Mouse (Mus musculus) embryonic facial prominence, embryonic 13.5 days (tissue): ENCODE measurements around the gene Slc2a2. TPM values are rescaled to one million over a fixed set of nuclear protein-coding genes. Genes with fewer than 3 reads are reported as not detected.

Source experiments
- ATAC-seq: fragments of 200-750 bp; cut with Nextera tagmentation; 2 replicates; pipeline ENCODE4 v1.8.0; 2017; ENCODE audit warnings: low read depth; ENCODE audit not compliant: insufficient number of reproducible peaks, insufficient read depth, low FRiP score, low TSS enrichment
- H3K27ac ChIP-seq: fragments of 300-500 bp; sonication (generic); 2 replicates; pipeline ENCODE4 v1.5.1; 2015; ENCODE audit warnings: moderate library complexity, mild to moderate bottlenecking, inconsistent platforms
- H3K27me3 ChIP-seq: fragments of 300-500 bp; sonication (generic); 2 replicates; pipeline ENCODE4 v1.6.1; 2015; ENCODE audit warnings: mild to moderate bottlenecking, inconsistent platforms
- H3K36me3 ChIP-seq: fragments of 300-500 bp; sonication (generic); 2 replicates; pipeline ENCODE4 v1.6.1; 2015; ENCODE audit warnings: mild to moderate bottlenecking, inconsistent platforms
- H3K4me1 ChIP-seq: fragments of 300-500 bp; sonication (generic); 2 replicates; pipeline ENCODE4 v1.6.1; 2015; ENCODE audit warnings: inconsistent platforms
- H3K4me2 ChIP-seq: fragments of 300-500 bp; sonication (generic); 2 replicates; pipeline ENCODE4 v1.6.1; 2015; ENCODE audit warnings: moderate library complexity, mild to moderate bottlenecking, inconsistent platforms
- H3K4me3 ChIP-seq: fragments of 300-500 bp; sonication (generic); 2 replicates; pipeline ENCODE4 v1.5.1; 2015; ENCODE audit warnings: mild to moderate bottlenecking, inconsistent platforms
- H3K9ac ChIP-seq: fragments of 300-500 bp; sonication (generic); 2 replicates; pipeline ENCODE4 v1.6.1; 2015; ENCODE audit warnings: mild to moderate bottlenecking, inconsistent platforms
- H3K9me3 ChIP-seq: fragments of 300-500 bp; sonication (generic); 2 replicates; pipeline ENCODE4 v1.6.1; 2016; ENCODE audit warnings: inconsistent platforms
- WGBS: fragments of 180-500 bp; shearing (Covaris S2); methylation state at CpG from one replicate; pipeline ENCODE4 v1.1.7; 2015; ENCODE audit warnings: mixed read lengths; 5-methylcytosine and 5-hydroxymethylcytosine counted together
- polyA plus RNA-seq: library from polyadenylated mRNA; unstranded; fragments of >200 nt; fragmentation: Nextera tagmentation; extraction: Ambion mirVana; gene quantifications from 2 replicates; pipeline ENCODE4 v1.2.1, GENCODE M21; 2015

Slc2a2 gene
- 0.07 and 0.51 TPM in 2 replicates for polyA plus RNA-seq

- WGBS: 87% methylated on average over 2 of the region's 2 CpGs
- Histone ChIP-seq H3K4me2 (no peak within 1 kb of the TSS), H3K4me1 (no peaks in the 10 kb centered on the region), H3K27ac (no peak within 1 kb of the TSS), H3K9ac (no peak within 1 kb of the TSS), H3K9me3 (no peaks in the 10 kb centered on the region), H3K4me3 (no peak within 1 kb of the TSS), H3K27me3 (no peaks in the 10 kb centered on the region), H3K36me3 (no peaks in the 10 kb centered on the region)
- no peak for ATAC-seq
Observed at GRCm38 (mm10) chr3:28697797-28698196, at the start of gene Slc2a2. Slc2a2 (plus strand) TSS chr3:28697903.

- no peaks in the 10 kb centered on the region for H3K27me3 ChIP-seq
- H3K4me2 ChIP-seq: no peak overlapping the region
- no peak overlapping the region for H3K27ac ChIP-seq
- WGBS: 62% methylated on average over 3 of the region's 3 CpGs
- H3K4me1 ChIP-seq: no peaks in the 10 kb centered on the region
- no peaks in the 10 kb centered on the region for H3K9me3 ChIP-seq
- no peak overlapping the region for H3K9ac ChIP-seq
- no peak overlapping the region for H3K4me3 ChIP-seq
- no peaks in the 10 kb centered on the region for H3K36me3 ChIP-seq
- no peak for ATAC-seq
Observed at GRCm38 (mm10) chr3:28652574-28652973, 45.1 kb upstream of the Slc2a2 start.

- H3K27me3 ChIP-seq: no peaks in the 10 kb centered on the region
- H3K4me1 ChIP-seq: no peaks in the 10 kb centered on the region
- no peak overlapping the region for H3K4me2 ChIP-seq
- no peaks in the 10 kb centered on the region for H3K36me3 ChIP-seq
- H3K9ac ChIP-seq: no peak overlapping the region
- no peak for ATAC-seq
- no peak overlapping the region for H3K27ac ChIP-seq
- 82% methylated on average over 3 of the region's 3 CpGs for WGBS
- H3K4me3 ChIP-seq: no peak overlapping the region
- no peaks in the 10 kb centered on the region for H3K9me3 ChIP-seq
Observed at GRCm38 (mm10) chr3:28653043-28653442, 44.7 kb upstream of the Slc2a2 start.

- H3K4me3 ChIP-seq: no peak overlapping the region
- no peak overlapping the region for H3K27ac ChIP-seq
- no peak overlapping the region for H3K9ac ChIP-seq
- no peak overlapping the region for H3K4me2 ChIP-seq
- no peaks in the 10 kb centered on the region for H3K9me3 ChIP-seq
- no peaks in the 10 kb centered on the region for H3K4me1 ChIP-seq
- no peaks in the 10 kb centered on the region for H3K27me3 ChIP-seq
- no peak for ATAC-seq
- no peaks in the 10 kb centered on the region for H3K36me3 ChIP-seq
Observed at GRCm38 (mm10) chr3:28654740-28655139, 43.0 kb upstream of the Slc2a2 start.

DNA sequence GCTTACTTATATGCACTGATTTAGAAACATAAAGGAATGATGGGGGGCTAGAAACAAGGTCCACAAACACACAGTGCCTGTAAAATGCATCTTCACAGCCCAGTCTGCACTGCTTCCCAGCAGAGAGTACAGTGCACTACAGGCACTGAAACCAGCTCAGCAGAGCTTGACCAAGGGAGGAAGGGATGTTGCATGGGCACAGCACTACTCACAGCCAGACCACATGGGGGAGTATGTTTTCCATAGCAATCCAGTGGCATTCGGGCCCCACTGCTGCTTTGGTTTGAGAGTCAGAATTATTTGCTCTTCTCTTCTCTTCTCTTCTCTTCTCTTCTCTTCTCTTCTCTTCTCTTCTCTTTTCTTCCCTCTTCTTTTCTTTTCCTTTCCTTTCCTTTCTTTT lies 39.4 kb upstream of the Slc2a2 start:
- H3K36me3 ChIP-seq: no peaks in the 10 kb centered on the region

GRCm38 (mm10) chr3:28680851-28681250 lies 16.9 kb upstream of the Slc2a2 start:
- WGBS: 78% methylated on average over 7 of the region's 7 CpGs
- Histone ChIP-seq H3K27me3 (no peaks in the 10 kb centered on the region), H3K9me3 (no peaks in the 10 kb centered on the region), H3K4me1 (no peaks in the 10 kb centered on the region), H3K4me3 (no peak overlapping the region), H3K27ac (no peak overlapping the region), H3K4me2 (no peak overlapping the region), H3K36me3 (no peaks in the 10 kb centered on the region), H3K9ac (no peak overlapping the region)
- ATAC-seq: no peak

More for the DNA sequence above, 39.4 kb upstream of the Slc2a2 start:
- 63% methylated on average over 1 of the region's 1 CpGs for WGBS
- no peaks in the 10 kb centered on the region for H3K27me3 ChIP-seq
- no peak for ATAC-seq
- H3K4me2 ChIP-seq: no peak overlapping the region
- H3K4me1 ChIP-seq: no peaks in the 10 kb centered on the region
- H3K27ac ChIP-seq: no peak overlapping the region
- no peak overlapping the region for H3K9ac ChIP-seq
- H3K9me3 ChIP-seq: no peaks in the 10 kb centered on the region
- H3K4me3 ChIP-seq: no peak overlapping the region

DNA sequence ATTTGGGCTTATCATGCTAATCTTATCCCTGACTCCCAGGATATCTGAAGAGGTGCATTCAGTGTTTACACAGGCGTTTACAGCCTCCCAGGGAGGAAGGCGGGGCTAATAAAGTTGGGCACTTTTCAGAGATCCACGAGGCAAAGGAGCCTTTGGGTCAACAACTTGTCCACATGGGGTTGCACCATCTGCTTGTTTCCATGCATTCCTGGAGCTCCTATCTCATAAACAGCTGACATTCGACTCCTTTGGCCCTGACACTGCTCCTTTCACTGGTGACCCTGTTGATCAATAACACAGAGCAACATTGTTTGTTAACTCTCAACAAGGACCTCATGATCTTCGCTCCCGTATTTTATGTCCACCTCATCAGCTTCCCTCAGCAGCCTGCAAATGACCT lies 15.8 kb upstream of the Slc2a2 start:
- Histone ChIP-seq H3K9ac (no peak overlapping the region), H3K4me1 (no peaks in the 10 kb centered on the region), H3K9me3 (no peaks in the 10 kb centered on the region), H3K27ac (no peak overlapping the region), H3K27me3 (no peaks in the 10 kb centered on the region), H3K4me2 (no peak overlapping the region), H3K36me3 (no peaks in the 10 kb centered on the region), H3K4me3 (no peak overlapping the region)
- 31% methylated on average over 6 of the region's 6 CpGs for WGBS
- ATAC-seq: no peak

- H3K9me3 ChIP-seq: no peaks in the 10 kb centered on the region
- no peak overlapping the region for H3K4me3 ChIP-seq
- H3K27ac ChIP-seq: no peak overlapping the region
- no peak overlapping the region for H3K4me2 ChIP-seq
- WGBS: 73% methylated on average over 3 of the region's 3 CpGs
- no peak overlapping the region for H3K9ac ChIP-seq
- no peaks in the 10 kb centered on the region for H3K36me3 ChIP-seq
- ATAC-seq: no peak
- H3K27me3 ChIP-seq: no peaks in the 10 kb centered on the region
- no peaks in the 10 kb centered on the region for H3K4me1 ChIP-seq
Observed at GRCm38 (mm10) chr3:28682411-28682810, 15.3 kb upstream of the Slc2a2 start.

DNA sequence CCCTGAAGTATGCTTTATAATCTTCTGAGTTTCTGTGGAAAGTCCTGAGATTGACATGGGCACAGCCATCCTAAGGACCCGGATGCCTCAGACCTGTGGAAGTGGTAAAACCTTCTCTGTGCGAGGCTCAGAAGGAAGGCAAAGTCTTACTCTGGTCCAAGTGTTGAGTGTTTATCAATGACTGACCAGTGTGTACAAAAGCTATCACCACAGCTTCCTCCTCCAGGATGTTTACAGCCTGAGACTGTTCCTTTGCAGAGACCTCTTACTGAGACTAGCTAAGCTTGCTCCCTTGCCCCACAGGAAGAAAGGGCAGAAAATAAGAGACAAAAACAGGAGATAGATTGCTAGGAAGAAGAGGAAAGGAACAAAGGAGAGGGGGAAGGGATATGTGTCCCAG lies 12.2 kb upstream of the Slc2a2 start:
- Histone ChIP-seq H3K27me3 (no peaks in the 10 kb centered on the region), H3K27ac (no peak overlapping the region), H3K9ac (no peak overlapping the region), H3K9me3 (no peaks in the 10 kb centered on the region), H3K4me1 (no peaks in the 10 kb centered on the region), H3K4me3 (no peak overlapping the region), H3K36me3 (no peaks in the 10 kb centered on the region), H3K4me2 (no peak overlapping the region)
- no peak for ATAC-seq
- 91% methylated on average over 2 of the region's 2 CpGs for WGBS

DNA sequence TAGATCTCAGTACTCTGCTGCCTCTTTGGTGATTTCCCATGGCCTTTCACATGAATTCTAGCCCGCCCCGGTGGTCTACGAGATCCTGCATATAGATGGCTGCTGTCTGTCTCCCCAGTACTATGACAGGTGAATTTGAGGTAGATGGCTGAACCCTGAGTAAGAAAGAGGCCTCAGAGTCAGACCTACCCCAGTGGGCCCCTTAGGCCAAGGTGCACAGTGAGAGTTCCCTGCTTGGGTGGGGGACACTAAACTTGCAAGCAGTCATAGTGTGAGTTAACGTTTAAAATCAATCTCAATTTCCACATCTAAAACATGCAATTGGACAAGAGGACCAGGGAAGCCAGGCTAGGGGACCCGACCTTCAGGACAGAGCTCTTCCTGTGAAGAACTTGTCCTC lies 2.9 kb upstream of the Slc2a2 start:
- H3K4me3 ChIP-seq: no peak overlapping the region
- no peak overlapping the region for H3K9ac ChIP-seq
- H3K9me3 ChIP-seq: no peaks in the 10 kb centered on the region
- WGBS: 87% methylated on average over 5 of the region's 5 CpGs
- H3K27ac ChIP-seq: no peak overlapping the region
- no peaks in the 10 kb centered on the region for H3K36me3 ChIP-seq
- no peaks in the 10 kb centered on the region for H3K27me3 ChIP-seq
- no peaks in the 10 kb centered on the region for H3K4me1 ChIP-seq
- H3K4me2 ChIP-seq: no peak overlapping the region
- ATAC-seq: no peak

- no peak for ATAC-seq
Observed at GRCm38 (mm10) chr3:28695608-28696007, 2.1 kb upstream of the Slc2a2 start.

DNA sequence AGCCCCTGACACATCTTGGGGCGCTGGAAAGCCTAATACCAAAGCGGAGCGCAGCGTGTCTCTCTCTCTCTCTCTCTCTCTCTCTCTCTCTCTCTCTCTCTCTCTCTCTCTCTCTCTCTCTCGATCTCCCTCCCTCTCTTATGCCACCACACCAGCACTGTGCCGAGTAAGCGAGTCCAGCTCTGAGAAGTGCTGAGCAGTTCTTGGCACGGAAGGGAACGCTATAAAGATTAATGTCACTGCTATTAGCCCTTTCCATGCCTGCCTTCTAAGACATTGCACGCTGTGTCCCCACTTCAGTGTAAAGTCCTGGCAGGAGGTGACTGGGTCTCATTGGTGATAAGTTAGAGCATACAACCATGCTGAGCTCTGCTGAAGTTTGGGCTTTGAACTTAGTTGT lies 1.5 kb upstream of the Slc2a2 start:
- Histone ChIP-seq H3K4me1 (no peaks in the 10 kb centered on the region), H3K4me2 (no peak overlapping the region), H3K9me3 (no peaks in the 10 kb centered on the region), H3K9ac (no peak overlapping the region), H3K36me3 (no peaks in the 10 kb centered on the region), H3K4me3 (no peak overlapping the region), H3K27ac (no peak overlapping the region), H3K27me3 (no peaks in the 10 kb centered on the region)
- 77% methylated on average over 10 of the region's 10 CpGs for WGBS
- no peak for ATAC-seq

More at GRCm38 (mm10) chr3:28695608-28696007, 2.1 kb upstream of the Slc2a2 start:
- no peak overlapping the region for H3K4me3 ChIP-seq
- WGBS: 69% methylated on average over 13 of the region's 13 CpGs
- no peaks in the 10 kb centered on the region for H3K27me3 ChIP-seq
- H3K36me3 ChIP-seq: no peaks in the 10 kb centered on the region
- H3K9me3 ChIP-seq: no peaks in the 10 kb centered on the region
- H3K27ac ChIP-seq: no peak overlapping the region
- no peaks in the 10 kb centered on the region for H3K4me1 ChIP-seq
- H3K9ac ChIP-seq: no peak overlapping the region
- no peak overlapping the region for H3K4me2 ChIP-seq

DNA sequence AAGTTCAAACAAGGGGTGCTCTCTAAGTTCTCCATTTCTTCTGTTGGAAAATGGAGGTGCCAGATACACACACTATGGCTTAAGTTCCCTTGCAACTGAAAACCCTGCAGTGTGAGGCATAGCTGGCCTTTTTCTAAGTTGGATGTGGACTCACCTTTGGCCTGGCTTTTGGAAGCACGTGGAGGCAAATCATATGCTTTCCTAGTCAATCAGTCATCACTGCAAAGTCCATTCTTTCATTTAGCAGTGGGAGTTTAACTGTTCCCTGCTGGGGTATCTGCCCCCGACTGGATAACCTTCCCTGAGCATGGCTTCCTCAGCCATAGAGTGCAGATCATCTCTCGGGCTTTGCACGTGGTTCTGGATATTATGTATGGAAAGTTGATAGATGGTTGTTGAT lies 1.9 kb downstream of the Slc2a2 start:
- no peak overlapping the region for H3K4me2 ChIP-seq
- no peaks in the 10 kb centered on the region for H3K27me3 ChIP-seq
- no peak overlapping the region for H3K27ac ChIP-seq
- H3K4me1 ChIP-seq: no peaks in the 10 kb centered on the region
- 73% methylated on average over 4 of the region's 4 CpGs for WGBS
- ATAC-seq: no peak
- H3K36me3 ChIP-seq: no peaks in the 10 kb centered on the region
- no peaks in the 10 kb centered on the region for H3K9me3 ChIP-seq
- H3K4me3 ChIP-seq: no peak overlapping the region
- H3K9ac ChIP-seq: no peak overlapping the region
